Mouse (Mus musculus) gastrocnemius, adult 18-20 months (tissue): ENCODE measurements around the gene Adgb. TPM values are rescaled to one million over a fixed set of nuclear protein-coding genes. Genes with fewer than 3 reads are reported as not detected.

Experiments
- total RNA-seq, 2 experiments: library from RNA; stranded (reverse); gene quantifications; 2 replicates each; pipeline ENCODE4 v1.2.3; 2021

Gene Adgb
- total RNA-seq, 2 experiments from 2014 or later, result 0.05 TPM; not detected in 1

Other genes starting within 250 kb of the Adgb start
- 1 to 10 TPM in 1 of 2 experiments, under 1 TPM in 1; 0.57 to 1.6 TPM for gene Rab32, start 85.9 kb upstream of the Adgb start, total RNA-seq
- not detected for gene Gm10944, start 209.0 kb upstream of the Adgb start, total RNA-seq